Mouse (Mus musculus) C2C12 (cell line): Measurements from ENCODE around the gene Dsn1.

ENCODE experiments used
- CEBPB ChIP-seq: IDR thresholded peaks from one replicate; pipeline ENCODE4 v1.6.1; 2011; ENCODE audit warnings: low read depth, mild to moderate bottlenecking, control low read depth, moderate library complexity
- CTCF ChIP-seq: IDR thresholded peaks from one replicate; pipeline ENCODE4 v1.5.1; 2011; ENCODE audit not compliant: control insufficient read depth, insufficient read depth, insufficient read length
- MAX ChIP-seq: IDR thresholded peaks from one replicate; pipeline ENCODE4 v1.6.1; 2011; ENCODE audit warnings: mild to moderate bottlenecking, control low read depth
- MYOD1 ChIP-seq: IDR thresholded peaks from one replicate; pipeline ENCODE4 v1.6.1; 2011; ENCODE audit warnings: low read depth; ENCODE audit not compliant: control insufficient read depth, insufficient read length
- MYOG ChIP-seq: IDR thresholded peaks from one replicate; pipeline ENCODE4 v1.6.1; 2011; ENCODE audit not compliant: control insufficient read depth, insufficient read length; ENCODE audit errors: extremely low read depth
- USF1 ChIP-seq: IDR thresholded peaks from one replicate; pipeline ENCODE4 v1.6.1; 2011; ENCODE audit warnings: low read depth, mild to moderate bottlenecking, control low read depth, moderate library complexity

DNA sequence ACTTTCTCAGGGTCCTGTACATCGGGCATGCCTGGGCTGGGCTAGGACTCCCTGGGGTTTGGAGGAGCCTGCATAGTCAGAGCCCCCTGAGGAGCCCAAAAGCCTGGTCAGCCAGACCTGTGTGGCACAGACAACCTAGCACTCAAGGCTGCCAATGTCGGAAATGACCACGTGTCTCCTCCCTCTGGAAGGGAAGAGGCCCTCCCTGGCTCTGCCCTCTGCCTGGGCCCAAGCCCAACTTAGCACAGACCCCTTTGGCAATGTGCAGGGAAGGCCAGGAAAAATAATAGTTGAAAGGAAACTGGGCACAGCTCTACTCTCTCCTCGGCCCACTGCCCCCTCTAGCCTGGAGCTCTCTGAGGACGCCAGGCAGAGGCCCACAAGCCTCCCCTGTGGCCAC, 47.9 kb upstream of the Dsn1 start:
- TF ChIP-seq CTCF = no peak
- no peak for TF ChIP-seq MYOD1
- TF ChIP-seq USF1 = no peak
- no peak for TF ChIP-seq MAX
- no peak for TF ChIP-seq MYOG
- TF ChIP-seq CEBPB = no peak
